Mouse (Mus musculus) kidney, adult 18-20 months (tissue): ENCODE results near the gene Brap.

Experiments used
- DNase-seq: peaks from one replicate; pipeline ENCODE4 v3.0.0; 2021

Brap gene

DNA sequence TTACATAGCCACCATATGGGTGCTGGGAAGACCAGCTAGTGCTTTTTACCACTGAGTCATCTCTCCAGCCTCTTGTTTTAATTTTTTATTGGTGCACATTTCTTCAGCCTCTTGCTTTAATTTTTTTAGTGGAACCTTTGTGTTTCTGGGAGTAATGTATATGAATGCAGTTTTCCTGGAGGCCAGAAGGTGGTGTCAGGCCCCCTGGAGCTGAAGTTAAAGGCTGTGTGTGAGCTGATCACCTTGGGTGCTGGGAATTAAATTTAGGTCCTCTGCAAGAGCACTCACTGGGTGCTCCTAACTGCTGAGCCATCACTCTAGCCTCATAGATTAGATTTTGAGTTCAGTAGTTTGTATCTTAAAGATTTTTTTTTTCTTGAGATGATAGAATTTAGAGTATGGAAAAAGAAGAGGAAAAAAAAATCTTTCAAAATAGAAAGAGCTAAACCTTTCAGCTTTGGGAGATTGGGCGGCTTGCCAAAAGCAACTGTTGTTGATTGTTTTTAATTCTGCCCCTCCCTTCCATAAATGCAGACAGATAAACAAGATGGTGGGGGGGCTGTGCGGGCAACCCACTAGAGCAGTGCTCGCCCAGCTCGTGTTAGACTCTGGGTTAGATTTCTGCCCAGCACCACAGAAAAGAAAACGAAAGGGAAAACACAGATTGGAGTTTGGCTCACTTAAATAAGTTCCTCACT, 60.7 kb downstream of the Brap start:
- DNase-seq: no peak

DNA sequence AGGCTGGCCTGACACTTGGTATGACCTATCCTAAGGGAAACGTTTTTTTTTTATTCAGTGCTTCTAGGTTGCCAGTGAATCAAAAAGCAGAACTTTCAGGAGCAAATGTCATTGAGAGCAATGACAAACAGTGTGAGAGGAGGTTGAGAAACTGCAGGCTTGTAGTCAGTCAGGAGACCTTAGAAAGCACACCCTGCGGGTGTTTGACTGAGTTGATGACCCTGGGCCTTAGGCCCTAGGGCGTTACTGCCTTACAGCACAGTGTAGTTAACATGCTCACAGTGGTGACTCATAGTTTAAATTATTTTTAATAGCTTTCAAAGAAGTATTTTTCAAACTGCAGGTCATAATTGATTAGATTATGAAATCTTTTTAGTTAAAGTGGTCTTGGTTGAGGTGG, 61.5 kb downstream of the Brap start:
- DNase-seq: no peak

DNA sequence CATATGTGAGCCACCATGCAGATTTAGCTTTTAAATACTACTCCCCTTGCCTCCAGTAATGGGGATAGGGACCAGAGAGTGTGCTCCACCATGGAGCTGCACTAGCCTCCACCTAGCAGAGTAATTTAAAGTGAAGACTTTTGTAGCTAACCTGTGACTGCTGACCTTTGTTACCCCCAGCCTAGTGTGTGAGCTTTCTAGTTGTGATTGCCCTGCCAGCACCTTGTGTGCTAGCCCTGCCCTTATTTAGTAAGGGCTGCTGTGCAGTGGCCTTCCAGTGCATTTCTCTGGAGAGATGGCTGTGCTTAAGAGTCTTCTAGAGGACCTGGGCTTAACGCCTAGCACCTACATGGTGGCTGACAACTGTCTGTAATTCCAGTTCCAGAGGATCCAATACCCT, 64.3 kb downstream of the Brap start:
- no peak for DNase-seq

DNA sequence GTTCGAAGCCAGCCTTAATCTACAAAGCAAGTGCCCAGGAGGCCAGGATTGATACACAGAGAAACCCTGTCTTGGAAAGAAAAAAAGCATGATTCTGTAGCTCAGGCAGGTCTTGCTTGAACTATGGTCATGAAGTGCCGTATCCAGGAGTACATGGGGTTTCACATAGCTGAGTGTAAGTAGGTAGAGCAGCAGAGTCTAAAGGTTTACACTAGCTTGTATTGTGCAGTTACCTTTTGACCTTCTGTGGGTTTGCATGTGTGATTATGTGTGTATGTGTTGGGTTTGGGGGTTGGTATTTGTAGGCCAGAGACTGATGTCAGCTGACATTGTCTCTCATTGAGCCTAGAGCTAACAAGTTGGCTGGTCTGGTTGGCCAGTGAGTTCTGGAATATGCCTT, 69.7 kb downstream of the Brap start:
- DNase-seq: no peak

DNA sequence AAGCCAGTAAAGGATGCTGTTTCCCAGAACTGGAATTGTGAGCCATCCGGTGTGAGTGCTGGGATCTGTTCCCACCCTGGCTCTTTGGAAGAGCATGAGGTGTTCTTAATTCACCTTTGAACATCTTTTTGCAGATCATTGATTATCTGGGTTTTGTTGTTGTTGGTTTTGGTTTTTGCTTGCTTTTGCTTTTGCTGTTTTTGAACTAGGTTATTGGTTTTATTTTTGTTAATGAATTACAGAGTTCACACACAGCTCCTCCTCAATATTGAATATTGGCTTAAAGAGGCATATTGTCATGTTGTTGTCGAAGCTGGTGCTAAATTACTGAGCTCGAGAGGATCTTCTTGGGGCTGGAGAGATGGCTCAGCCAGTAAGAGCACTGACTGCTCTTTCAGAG, 76.3 kb downstream of the Brap start:
- DNase-seq: no peak
